Mouse (Mus musculus) c-Kit-positive CD71-positive TER-119-negative erythroid progenitor cells, embryonic 14.5 days (primary cell): ENCODE measurements around the gene Hes5.

ENCODE experiments used
- DNase-seq: peaks from one replicate; pipeline ENCODE4 v3.0.0-alpha.2; 2013; ENCODE audit warnings: low read depth

Gene Hes5

DNA sequence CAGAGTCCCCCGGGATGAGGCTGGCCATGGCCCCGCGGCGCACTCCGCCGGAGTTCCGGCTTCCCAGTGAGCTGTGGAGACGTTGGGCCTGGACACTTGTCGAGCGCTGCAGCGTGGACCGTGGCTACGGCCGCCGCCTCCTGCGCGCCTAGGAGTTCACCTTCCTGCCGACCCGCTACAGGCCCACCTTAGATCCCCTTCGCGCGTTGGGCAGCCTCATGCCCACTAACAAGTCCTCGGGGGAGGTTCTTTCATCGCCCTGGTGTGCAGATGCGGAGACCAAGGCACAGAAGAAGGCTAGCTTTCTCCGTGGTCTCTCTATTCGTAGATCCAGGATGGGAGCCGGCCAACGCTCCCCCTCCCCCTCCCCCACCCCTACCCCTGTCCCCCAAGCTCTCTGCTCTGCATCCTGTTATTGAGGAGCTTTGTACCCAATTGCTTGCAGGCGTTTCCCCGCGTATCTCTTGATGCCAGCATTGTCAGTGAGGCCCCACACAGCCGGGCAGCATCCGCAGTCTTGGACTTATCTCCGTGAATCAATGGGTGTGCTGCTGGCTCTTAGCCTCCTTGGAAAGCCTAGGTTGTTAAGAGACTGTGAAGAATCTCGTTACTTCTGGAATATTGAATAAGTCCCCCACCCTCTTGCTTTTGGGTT is 4.0 kb downstream of the Hes5 start:
- peak; percentile 80 for DNase-seq

DNA sequence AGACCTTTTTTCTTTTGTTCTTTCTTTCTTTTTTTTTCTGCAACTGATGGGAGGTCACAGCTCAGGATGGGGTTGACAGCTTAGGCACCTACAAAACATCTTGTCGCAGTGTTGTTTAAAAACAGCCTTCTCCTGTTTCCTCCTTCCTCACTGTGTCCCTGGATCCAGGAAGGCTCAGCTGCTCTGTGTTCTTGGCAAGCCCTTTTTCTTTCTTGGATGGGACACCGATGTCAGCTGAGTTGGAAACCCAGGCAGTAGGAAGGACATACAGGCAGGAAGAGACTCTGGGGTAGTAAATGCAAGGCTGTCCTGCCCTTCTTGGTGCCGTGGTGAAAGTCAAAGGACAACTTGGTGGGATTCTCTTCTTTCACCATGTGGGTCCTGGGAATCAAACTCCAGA is 5.1 kb downstream of the Hes5 start:
- no peak for DNase-seq

DNA sequence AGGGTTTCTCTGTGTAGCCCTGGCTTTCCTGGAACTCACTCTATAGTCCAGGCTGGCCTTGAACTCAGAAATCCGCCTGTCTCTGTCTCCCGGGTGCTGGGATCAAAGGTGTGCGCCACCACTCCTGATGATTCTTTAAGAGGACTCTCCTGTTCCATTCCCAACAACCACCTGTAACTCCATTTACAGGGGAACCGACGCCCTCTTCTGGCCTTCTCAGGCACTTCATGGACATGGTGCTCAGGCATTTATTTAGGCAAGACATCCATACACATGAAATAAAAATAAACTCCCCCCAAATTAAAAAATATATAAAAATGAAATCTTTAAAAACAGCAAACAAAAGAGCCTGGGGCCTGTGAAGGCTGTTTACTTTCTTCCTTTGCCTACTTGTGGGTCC is 6.5 kb downstream of the Hes5 start:
- no peak for DNase-seq

DNA sequence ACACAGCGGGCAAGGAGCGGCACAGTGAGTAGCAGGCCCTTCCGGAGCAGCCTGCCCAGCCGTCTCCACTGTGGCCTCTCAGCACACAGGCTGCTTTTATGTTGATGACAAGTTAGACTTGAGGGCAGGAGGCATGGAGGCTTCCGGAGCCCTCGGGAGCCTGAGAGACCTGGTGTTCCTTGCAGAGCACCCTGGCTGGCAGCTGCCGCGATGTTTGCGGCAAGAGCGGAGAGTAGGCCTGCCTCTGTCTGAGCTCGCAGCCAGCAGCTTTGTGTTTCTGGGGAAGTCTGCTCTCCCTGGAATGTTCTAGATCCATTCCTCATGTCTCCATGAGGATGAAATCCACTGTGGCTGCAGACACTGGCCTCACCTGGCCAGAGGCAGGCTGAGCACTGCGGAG is 11.8 kb downstream of the Hes5 start:
- no peak for DNase-seq

DNA sequence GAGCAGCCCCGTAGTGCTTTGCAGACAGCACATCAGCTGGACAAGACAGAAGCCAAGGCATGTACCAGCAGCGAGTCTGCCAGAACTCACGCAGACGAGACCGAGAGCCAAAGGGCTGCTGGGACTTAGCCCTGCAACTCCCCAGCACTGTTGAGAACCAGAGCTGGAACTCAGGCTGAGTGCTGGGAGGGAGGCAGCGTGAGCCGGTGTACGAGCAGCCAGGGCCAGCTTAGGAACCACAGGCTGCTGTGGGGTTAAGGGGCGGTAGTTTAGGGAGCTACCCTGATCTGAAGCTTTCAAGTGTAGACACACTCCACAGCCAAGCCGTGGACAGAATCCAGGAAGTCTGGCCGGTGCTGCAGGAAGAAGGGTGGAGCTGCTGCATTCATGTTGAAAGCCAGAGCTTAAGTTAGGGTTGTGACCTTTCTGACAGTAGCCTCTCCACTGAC is 13.5 kb downstream of the Hes5 start:
- no peak for DNase-seq

DNA sequence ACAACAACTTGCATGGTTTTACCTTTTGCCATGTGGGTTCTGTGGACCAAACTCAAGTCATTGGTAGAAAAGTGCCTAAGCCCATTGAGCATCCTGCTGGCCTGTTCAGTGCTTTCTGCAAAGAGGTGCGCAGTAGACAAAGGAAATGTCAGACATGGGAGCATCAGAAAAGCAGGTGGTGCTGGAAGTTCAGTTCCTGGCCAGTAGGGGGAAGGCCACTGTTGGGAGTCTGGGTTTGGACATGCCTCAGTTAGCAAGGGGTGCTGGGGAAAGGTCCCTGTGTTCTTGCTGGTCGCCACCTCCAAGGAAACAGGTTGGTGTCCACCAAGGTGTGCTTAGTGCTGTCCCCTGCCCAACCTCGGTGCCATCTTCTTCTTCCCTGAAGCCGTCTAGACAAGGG is 19.4 kb downstream of the Hes5 start:
- no peak for DNase-seq

DNA sequence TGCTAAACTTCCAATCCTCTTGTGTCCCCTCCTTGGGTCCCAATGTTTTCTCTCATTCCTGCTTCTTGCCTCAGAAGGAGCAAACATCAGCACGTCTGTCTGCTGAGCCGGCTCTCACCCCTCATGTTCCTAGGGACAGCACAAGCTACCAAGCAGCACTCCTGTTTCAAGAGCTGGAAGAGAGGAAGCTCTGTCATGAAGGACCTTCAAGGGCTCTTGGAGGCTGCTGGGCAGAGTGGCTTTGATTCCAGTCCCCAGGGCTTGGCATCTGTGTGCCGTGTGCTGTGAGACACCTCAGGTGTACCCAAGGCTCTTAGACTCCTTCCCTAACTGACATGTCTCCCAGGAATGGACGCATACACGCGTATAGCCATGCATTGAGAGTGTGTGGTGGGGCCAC is 20.4 kb downstream of the Hes5 start:
- no peak for DNase-seq

DNA sequence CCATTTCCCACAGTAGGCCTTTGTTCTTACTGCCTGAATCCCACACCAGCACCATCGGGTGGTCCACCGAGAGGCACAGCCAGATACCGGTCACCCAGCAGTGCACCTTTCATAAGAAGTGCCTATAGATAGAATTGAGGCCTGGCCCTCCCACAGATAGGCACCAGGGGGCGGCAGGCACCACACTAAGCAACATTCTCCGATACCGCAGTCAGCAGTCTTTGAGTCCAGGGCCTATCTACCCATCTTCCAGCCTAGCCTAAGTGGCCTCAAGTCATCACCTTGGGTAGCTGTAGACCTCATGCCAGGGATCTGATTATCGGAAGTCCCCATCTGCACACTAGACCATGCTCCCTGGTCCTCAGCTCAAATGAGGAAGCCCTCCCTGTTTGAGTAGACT is 20.8 kb downstream of the Hes5 start:
- no peak for DNase-seq

DNA sequence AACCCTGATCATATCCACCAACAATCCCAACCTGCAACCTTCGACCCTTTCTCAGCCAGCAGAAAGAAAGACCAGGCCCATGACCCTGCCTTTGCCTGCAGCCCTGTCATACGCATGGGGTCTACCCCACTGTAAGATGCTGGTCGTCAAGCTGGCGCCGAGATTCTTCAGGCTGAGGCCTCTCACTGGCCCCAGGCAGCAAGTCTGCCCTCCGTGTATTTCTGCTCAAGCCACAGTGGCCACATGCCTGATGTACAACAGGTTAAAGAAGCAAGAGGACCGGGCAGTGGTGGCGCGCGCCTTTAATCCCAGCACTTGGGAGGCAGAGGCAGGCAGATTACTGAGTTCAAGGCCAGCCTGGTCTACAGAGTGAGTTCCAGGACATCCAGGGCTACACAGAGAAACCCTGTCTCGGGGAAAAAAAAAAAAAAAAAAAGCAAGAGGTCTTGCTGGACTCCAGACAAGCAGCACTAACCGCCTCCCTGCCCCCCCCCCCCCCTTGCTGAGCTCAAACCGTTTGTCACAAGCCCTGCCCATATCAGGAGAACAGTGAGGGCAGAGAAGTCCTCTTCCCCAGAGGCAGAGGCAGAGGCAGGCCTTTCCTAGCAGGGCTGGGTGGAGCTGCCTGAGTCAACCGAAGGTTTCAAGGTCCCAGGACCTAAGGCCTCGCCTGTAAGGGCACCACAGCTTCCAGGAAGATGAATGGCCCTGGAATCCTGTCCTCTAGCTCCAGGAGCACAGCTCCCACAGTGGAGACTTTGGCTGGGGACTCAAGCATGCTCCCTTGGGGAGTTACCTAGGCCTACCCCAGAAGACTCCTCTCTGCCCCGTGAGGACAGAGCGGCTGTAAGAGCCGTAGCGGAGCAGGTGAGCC is 21.8 kb downstream of the Hes5 start:
- DNase-seq = no peak

DNA sequence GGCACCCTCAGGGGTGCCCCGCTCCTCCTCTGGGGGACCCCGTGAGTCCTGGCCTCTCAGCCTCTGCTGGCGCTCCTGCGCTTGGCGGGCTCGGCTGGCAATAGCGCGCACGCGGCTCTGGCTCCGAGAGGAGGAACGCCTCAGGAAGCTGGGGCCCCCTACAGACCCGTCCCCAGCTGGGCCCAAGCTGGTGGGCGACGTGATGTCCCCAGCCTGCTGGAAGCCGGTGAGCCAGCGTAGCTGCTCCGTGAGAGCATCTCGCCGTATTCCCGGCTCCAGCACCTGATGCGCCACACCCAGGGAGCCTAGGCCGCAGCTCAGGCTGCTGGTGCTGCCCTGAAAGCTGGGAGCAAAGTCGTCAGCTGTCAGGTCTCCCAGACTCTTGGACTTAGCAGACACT is 23.0 kb downstream of the Hes5 start:
- DNase-seq = no peak

DNA sequence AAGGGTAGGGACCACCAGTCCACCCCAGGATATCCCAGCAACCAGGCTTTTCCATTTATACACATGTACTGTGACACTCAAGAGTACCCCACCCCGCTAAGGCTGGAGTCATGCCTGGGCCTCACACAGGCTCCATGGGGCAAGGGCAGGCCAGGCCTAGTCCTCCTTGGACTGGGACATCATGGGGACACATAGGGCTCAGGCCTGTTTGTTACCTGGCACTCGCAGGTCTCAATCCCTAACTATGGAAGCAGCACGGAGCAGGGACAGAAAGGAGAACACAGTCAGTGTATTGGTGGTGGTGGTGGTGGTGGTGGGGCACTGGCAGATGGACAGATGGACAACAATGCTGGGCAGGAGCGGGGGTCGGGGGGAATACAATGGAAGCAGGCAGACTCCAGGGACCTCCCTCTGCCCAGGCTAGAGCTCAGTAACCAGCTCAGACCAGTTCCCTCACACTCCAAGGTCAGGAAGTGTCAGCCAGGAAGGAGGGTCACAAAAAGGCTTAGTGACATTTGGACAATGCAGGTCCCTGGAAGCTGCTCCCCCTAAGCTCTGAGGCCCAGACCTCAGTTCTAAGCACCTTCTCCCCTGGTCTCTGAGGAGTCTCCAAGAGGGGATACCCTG is 24.5 kb downstream of the Hes5 start:
- DNase-seq = no peak

DNA sequence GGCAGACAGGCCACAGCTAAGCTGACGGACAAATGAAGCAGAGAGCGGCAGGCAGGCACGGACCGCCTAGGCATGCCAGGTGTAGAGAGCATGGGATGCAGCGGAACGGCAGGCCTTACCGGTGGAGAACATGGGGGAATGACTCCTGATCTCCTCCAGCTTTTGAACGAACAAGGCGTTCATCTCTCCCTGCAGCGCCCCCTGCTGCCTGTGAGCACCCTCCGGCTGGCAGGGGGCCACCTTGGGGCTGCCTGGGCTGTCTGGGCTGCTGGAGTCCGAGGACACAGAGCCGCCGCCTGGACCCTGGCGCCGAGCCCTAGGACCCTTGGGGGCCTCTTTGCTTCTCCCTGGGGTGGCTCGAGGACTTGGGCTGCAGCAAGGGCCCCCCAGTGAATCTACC is 25.4 kb downstream of the Hes5 start:
- DNase-seq = no peak

DNA sequence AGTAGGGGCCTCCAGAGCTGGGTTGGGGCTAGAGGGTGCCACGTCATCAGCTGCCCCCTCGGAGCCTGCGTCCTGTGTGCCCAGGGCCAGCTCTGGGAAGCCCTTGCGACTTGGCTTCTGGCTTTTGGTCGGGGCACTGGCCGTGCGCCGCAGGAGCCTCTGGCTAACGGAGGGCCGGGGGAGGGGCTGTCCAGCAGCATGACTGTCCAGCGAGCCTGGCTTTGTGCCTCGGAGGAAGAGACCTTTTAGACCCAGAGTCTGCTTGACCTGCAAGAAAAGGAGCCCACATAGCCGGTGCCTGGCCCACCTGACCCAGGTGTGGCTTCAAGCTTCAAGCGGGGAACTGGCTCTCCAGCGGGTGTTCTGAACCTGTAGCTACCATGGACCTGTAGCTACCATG is 26.0 kb downstream of the Hes5 start:
- no peak for DNase-seq

DNA sequence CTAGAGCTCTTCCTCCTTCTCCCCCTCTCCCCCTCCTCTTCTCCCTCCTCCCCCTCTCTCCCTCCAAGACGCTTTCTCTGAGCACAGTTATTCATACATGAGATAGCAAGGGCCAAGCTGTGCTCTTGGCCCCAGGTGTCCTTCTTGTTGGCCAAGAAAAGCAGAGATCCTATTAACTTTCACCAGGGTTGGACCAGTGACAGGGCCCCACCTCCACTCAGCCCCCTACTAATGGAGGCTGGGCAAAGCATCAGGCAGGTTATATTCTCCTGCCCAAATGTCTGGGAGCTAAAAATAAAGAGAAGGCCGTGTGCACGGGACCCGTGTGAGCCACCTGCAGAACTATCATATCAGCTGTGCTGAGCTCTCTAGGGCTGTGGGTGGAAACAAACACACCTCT is 34.2 kb downstream of the Hes5 start:
- DNase-seq = no peak

DNA sequence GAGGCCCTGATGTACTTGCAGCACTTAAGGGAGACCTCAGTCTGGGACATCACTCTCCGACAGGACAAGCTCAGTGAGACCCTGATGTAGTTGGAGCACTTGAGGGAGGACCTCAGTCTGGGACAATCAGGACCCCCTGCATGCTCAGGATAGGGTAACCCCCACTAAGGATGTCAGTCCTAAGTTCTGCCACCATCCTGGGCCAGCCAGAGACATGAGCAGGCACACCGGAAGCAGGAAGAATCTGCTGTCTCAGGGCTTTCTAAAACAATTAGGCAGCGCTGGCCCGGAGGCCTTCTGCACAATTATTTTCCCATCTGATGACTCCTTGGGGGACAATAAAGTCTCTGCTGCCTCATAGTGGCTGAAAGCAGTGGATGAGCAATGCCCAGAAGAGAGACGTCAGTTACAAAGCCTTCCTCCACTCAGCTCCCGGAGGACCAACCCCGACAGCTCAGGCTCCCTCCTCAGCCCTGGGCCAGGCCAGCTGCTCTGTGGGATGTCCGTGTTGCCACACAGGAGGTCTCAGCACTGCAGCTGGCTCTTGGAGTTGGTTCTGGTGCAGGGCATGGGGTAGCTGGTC is 35.9 kb downstream of the Hes5 start:
- DNase-seq = no peak

DNA sequence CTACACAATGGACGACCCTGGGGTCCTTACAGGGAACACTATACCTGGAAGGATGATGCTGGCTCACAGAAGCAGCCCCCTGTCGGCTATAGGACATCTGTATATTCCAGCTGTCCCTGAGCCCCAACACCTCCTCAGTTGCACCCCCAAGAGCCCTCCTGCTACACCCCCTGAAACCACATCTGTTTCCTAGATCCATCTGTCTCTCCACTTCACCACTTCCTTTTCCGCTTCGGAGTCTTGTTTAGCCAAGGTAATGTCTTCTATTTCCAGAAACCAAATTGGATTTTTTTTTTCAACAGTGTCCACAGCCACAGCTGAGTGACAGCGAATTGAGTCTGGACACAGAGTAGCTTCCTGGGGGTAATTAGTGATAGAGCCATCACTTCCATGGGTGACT is 38.7 kb downstream of the Hes5 start:
- no peak for DNase-seq

DNA sequence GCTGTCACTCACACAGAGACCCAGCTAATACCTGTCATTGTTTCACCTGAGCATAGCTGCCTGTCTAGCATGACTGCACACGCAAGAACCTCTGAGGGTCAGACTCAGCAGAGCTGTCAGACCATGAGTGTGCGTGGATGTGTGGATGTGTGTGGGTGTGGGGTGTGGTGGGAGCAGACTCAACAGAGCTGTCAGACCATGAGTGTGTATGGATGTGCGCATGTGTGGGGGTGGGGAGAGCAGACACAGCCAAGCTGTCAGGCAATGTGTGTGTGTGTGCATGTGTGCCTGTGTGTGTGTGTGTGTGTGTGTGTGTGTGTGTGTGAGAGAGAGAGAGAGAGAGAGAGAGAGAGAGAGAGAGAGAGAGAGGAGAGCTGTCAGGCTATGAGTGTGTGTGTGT is 44.6 kb downstream of the Hes5 start:
- DNase-seq = no peak

DNA sequence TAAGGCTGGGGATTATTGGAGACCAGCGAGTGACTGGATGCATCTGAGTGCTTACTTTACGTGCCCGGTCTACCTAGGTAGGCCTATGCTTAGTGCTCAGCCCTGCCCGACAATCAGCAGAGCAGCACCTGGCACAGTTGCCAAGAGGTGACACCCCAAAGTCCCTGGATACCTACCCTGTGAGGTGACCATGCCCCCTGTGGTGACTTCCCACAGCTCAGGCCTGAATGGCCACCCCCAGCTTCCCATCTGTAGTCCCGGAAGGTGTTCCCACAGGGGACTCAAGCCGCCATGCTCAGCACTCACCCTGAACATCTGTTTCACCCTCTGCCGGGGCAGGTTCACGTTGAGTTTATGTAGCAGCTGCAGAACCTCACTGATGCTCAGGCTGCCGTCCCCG is 45.6 kb downstream of the Hes5 start:
- DNase-seq = no peak

DNA sequence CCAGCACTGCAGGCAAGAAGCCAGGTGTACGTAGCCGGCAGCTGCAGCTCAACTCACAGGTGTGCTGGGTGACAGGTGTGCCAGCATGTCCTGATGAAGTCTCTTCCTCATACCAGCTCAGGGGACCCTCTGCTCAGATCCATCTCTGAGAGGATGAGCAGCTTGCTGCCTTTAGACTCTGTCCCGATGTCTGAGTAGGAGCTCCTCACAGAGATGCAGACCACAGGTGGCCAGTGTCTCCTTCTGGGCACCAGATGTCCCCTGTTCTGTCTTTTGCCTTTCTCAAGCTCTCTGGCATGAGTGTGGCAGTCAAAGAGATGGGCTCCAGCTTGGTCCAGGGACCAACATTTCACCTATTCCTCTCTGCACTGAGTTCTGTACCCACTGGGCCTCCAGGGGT is 46.9 kb downstream of the Hes5 start:
- DNase-seq = no peak

DNA sequence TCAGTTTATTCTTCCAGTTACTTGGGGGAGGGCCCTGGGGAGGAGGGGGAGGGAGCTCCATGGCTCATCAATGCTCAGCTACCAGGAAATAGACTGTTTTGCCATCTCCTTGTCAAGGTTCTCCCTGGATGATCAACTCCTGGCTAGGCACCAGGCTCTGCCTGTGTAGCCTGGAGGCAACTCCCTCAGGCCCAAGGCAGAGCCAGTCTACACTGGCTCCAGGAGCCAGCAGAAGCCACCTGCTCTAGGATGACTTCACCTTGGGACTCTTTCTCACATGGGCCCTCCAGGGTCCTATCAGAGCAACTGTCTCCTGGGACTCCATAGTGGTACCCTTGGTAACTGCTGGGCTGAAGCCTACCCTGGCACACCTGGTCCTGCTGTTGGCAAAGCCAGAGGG is 47.4 kb downstream of the Hes5 start:
- no peak for DNase-seq

DNA sequence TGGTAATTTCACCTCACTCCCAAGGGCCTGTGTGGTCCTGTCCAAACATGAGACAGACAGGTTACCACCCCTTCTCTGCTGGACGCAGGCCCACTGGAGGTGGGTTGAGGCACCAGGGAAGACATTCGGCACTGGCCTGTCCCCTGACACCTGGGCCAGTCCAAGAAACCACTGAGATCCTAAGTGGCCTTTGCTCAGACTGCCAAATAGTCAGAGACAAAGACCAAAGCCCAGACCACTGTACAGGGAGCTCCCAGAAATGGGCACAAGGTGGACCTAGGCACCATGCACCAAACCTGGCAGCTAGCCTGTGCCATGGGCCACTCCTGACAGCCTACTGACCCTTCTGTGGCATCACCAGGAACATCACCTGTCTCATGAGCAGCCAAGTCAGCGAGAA is 48.5 kb downstream of the Hes5 start:
- no peak for DNase-seq

DNA sequence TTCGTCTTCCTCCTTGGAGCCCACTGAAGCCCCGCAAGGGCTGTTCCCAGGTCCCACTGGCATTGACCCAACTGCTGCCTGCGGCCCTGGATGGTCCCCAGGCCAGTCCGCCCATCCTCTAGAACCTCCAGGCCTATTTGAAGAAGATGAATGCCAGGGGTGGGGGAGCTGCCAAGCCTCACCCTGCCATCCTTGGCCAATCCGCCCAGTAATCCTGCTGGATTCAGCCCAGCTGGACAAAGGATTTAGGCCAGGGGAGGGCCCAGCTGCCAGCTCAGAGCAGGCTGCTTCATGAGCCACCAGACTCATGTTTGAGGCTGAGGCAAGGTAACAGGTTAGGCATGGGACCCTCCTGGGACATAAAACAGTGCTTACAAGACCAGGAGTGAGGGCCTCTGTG is 50.1 kb downstream of the Hes5 start:
- no peak for DNase-seq
